Comparison of ENCODE assay signal across 25 mouse cellular contexts in genomic region chr2:135686692-135687091, GRCm38 (mm10). TPM values are rescaled to one million over a fixed set of nuclear protein-coding genes. Genes with fewer than 3 reads are reported as not detected.
DNase-seq lines count a peak whose midpoint lies in the region; ATAC-seq and TF ChIP-seq lines count a peak whose summit lies in the region.
"Had no signal": no experiment of that assay in that cellular context is flagged by ENCODE, and none has a peak within 500 bp of the region (broad histone marks: within the 10 kb centered on the region; RNA-seq: fewer than 3 reads in every experiment).

No protein-coding gene starts in this region.

- no peak overlapping the region for H3K9ac ChIP-seq in intestine, embryonic 14.5 days (ENCODE audit: low read length)
- no peak overlapping the region for H3K9ac ChIP-seq in intestine, postnatal 0 days (ENCODE audit: low read depth, low read length)
- H3K9ac ChIP-seq: heart, embryonic 12.5 days; hindbrain, embryonic 14.5 days; limb, embryonic 15.5 days; liver, embryonic 13.5 days; neural tube, embryonic 13.5 days had no signal

- H3K9me3 ChIP-seq in intestine, embryonic 14.5 days (ENCODE audit: control insufficient read depth, low read length): no peaks in the 10 kb centered on the region
- H3K9me3 ChIP-seq in intestine, postnatal 0 days (ENCODE audit: control insufficient read depth): no peaks in the 10 kb centered on the region
- H3K9me3 ChIP-seq: heart, embryonic 12.5 days; limb, embryonic 10.5 days; limb, embryonic 15.5 days; liver, embryonic 13.5 days; neural tube, embryonic 13.5 days had no signal

- H3K4me2 ChIP-seq in intestine, embryonic 14.5 days (ENCODE audit: low read length): no peak overlapping the region
- H3K4me2 ChIP-seq in intestine, postnatal 0 days (replicated peaks; ENCODE audit: low read depth): no peak overlapping the region
- H3K4me2 ChIP-seq: heart, embryonic 12.5 days; hindbrain, embryonic 14.5 days; limb, embryonic 15.5 days; liver, embryonic 13.5 days; midbrain, embryonic 11.5 days; neural tube, embryonic 13.5 days had no signal

- no peaks in the 10 kb centered on the region for H3K36me3 ChIP-seq in intestine, embryonic 14.5 days (ENCODE audit: control insufficient read depth, insufficient read depth, low read length)
- H3K36me3 ChIP-seq in intestine, postnatal 0 days (ENCODE audit: control insufficient read depth, insufficient read depth): no peaks in the 10 kb centered on the region
- H3K36me3 ChIP-seq: limb, embryonic 10.5 days; limb, embryonic 15.5 days; liver, embryonic 13.5 days; neural tube, embryonic 13.5 days had no signal

- H3K4me3 ChIP-seq in intestine, embryonic 14.5 days (ENCODE audit: low read depth, low read length): no peak overlapping the region
- no peak overlapping the region for H3K4me3 ChIP-seq in intestine, postnatal 0 days (ENCODE audit: low read depth, low read length)
- H3K4me3 ChIP-seq in layer of hippocampus, adult 2 months: no peak overlapping the region
- H3K4me3 ChIP-seq: erythroblast, embryonic 14.5 days; heart, embryonic 12.5 days; limb, embryonic 10.5 days; limb, embryonic 15.5 days; liver, embryonic 13.5 days; neural tube, embryonic 13.5 days had no signal

- WGBS in intestine, embryonic 14.5 days: 49% methylated on average over 4 of the region's 4 CpGs
- WGBS in intestine, postnatal 0 days: 42% methylated on average over 4 of the region's 4 CpGs

- no peak overlapping the region for H3K27ac ChIP-seq in intestine, embryonic 14.5 days (ENCODE audit: low read depth)
- no peak overlapping the region for H3K27ac ChIP-seq in intestine, postnatal 0 days (ENCODE audit: low read depth, low read length)
- H3K27ac ChIP-seq in layer of hippocampus, adult 2 months: no peak overlapping the region
- H3K27ac ChIP-seq: hindbrain, embryonic 14.5 days; limb, embryonic 10.5 days; limb, embryonic 15.5 days; liver, embryonic 13.5 days; neural tube, embryonic 13.5 days had no signal

- no peak for ATAC-seq in intestine, embryonic 14.5 days (replicated peaks; ENCODE audit: low FRiP score, low TSS enrichment, low read depth)
- ATAC-seq in intestine, postnatal 0 days: no peak
- ATAC-seq: CD4-positive, CD25-positive, alpha-beta regulatory T cell, adult 4 months; forebrain, embryonic 16.5 days had no signal

- TF ChIP-seq CTCF in intestine, postnatal 0 days (IDR thresholded peaks at IDR 0.05; ENCODE audit: low read depth): no peak
- no peak for TF ChIP-seq CTCF in layer of hippocampus, adult 2 months (conservative IDR thresholded peaks at IDR 0.05)

- H3K27me3 ChIP-seq in intestine, embryonic 14.5 days (replicated peaks; ENCODE audit: control insufficient read depth, insufficient read depth, low read length): no peaks in the 10 kb centered on the region
- H3K27me3 ChIP-seq in intestine, postnatal 0 days (replicated peaks; ENCODE audit: control insufficient read depth, insufficient read depth, low read length): no peaks in the 10 kb centered on the region
- H3K27me3 ChIP-seq: heart, embryonic 12.5 days; limb, embryonic 15.5 days; liver, embryonic 13.5 days; neural tube, embryonic 13.5 days had no signal

- no peaks in the 10 kb centered on the region for H3K4me1 ChIP-seq in intestine, embryonic 14.5 days (replicated peaks; ENCODE audit: control insufficient read depth, insufficient read depth, low read length)
- no peaks in the 10 kb centered on the region for H3K4me1 ChIP-seq in intestine, postnatal 0 days (replicated peaks; ENCODE audit: control insufficient read depth, insufficient read depth, low read length)
- H3K4me1 ChIP-seq: heart, embryonic 12.5 days; limb, embryonic 10.5 days; limb, embryonic 15.5 days; liver, embryonic 13.5 days; neural tube, embryonic 13.5 days had no signal

- DNase-seq in intestine, embryonic 14.5 days (ENCODE audit: low spot score): peak; percentile 38
- peak; percentile 15 for DNase-seq in lung, postnatal 10 days
- no peak for DNase-seq in lung, adult 18-20 months
- DNase-seq in kidney, postnatal 10 days: peak; percentile 47
- no peak for DNase-seq in cerebellum, adult 9-10 months
- DNase-seq in layer of hippocampus, adult 2 months (ENCODE audit: low spot score in 2 of 2): no peak
- DNase-seq: adrenal gland, postnatal 25 days; cerebellum, adult 11-12 months; cerebellum, postnatal 10 days; gastrocnemius, postnatal 14 days; layer of hippocampus, postnatal 36 days; liver, embryonic 13.5 days; lung, adult 2 months; right cerebral cortex, postnatal 4 days; thymus, postnatal 14 days had no signal

RNA-seq across cellular contexts. Expression of gene Plcb4, which starts 27.9 kb away (rescaled TPM):
- 16.8 and 19.4 TPM in 2 replicates for polyA plus RNA-seq in intestine, embryonic 14.5 days (2014; fragmentation: Nextera tagmentation; extraction: Ambion mirVana)
- 5.5 and 5.9 TPM in 2 replicates for polyA plus RNA-seq in intestine, postnatal 0 days (2015; fragmentation: Nextera tagmentation; extraction: Ambion mirVana)
- 10 to 100 TPM; 20.9 to 21.0 TPM for total RNA-seq in layer of hippocampus, adult 2 months (2021)
- polyA plus RNA-seq: erythroblast, embryonic 14.5 days had no signal

Comparison
In these comparisons a context has a peak if more than half of its experiments do, and no peak if none do; other contexts are left out.
1. DNase-seq: peak in intestine, embryonic 14.5 days (single experiment), lung, postnatal 10 days (single experiment) and kidney, postnatal 10 days (single experiment); none in lung, adult 18-20 months (0 of 2), cerebellum, adult 9-10 months (single experiment) and layer of hippocampus, adult 2 months (0 of 2).